In genomic region chr1:58296278-58296677, GRCm38 (mm10) we compare ENCODE assay signal across 8 mouse cellular contexts. TPM values are rescaled to one million over a fixed set of nuclear protein-coding genes. Genes with fewer than 3 reads are reported as not detected.
DNase-seq lines count a peak whose midpoint lies in the region; ATAC-seq and TF ChIP-seq lines count a peak whose summit lies in the region.

No protein-coding gene starts in this region.

- whole genome bisulfite sequencing in liver, embryonic 11.5 days = 7% methylated on average over 7 of the region's 7 CpGs

- no peak overlapping the region for H3K4me2 ChIP-seq in liver, embryonic 11.5 days

- no peaks in the 10 kb centered on the region for H3K9me3 ChIP-seq in liver, embryonic 11.5 days (ENCODE audit: control insufficient read depth, low read length)

- TF ChIP-seq CTCF in cortical plate, adult 2 months (IDR thresholded peaks at IDR 0.05; ENCODE audit: extremely low read depth, insufficient read depth, low read length) = peak; percentile 90

- no peak overlapping the region for H3K9ac ChIP-seq in liver, embryonic 11.5 days (ENCODE audit: low read depth, low read length)

- peak; percentile 47; the same call in 1 of the 2 replicates for ATAC-seq in liver, embryonic 11.5 days (replicated peaks; ENCODE audit: low FRiP score)

- TF ChIP-seq POLR2A in cortical plate, adult 2 months (IDR thresholded peaks at IDR 0.05; ENCODE audit: extremely low read depth, insufficient read depth, low read length) = no peak

- H3K27ac ChIP-seq in cortical plate, adult 2 months (ENCODE audit: insufficient read depth, low read length) = no peak overlapping the region
- no peak overlapping the region for H3K27ac ChIP-seq in liver, embryonic 11.5 days (ENCODE audit: low read depth, low read length)

- H3K27me3 ChIP-seq in liver, embryonic 11.5 days (replicated peaks; ENCODE audit: control insufficient read depth, insufficient read depth, low read length) = no peaks in the 10 kb centered on the region

- no peaks in the 10 kb centered on the region for H3K4me1 ChIP-seq in cortical plate, adult 2 months (ENCODE audit: control insufficient read depth, insufficient read depth, low read length)
- H3K4me1 ChIP-seq in liver, embryonic 11.5 days (replicated peaks; ENCODE audit: control insufficient read depth, insufficient read depth, low read length) = no peaks in the 10 kb centered on the region

- no peaks in the 10 kb centered on the region for H3K36me3 ChIP-seq in liver, embryonic 11.5 days (ENCODE audit: control insufficient read depth, insufficient read depth, low read length)

- DNase-seq in urinary bladder, postnatal 14 days (ENCODE audit: low spot score) = peak; percentile 82
- DNase-seq in urinary bladder, postnatal 10 days (ENCODE audit: low spot score) = no peak
- peak; percentile 58 to 76 for DNase-seq in gastrocnemius, postnatal 4 days (ENCODE audit: low spot score in 2 of 2)
- DNase-seq in kidney, adult 8-10 months = peak; percentile 52 to 68
- DNase-seq in liver, embryonic 11.5 days (ENCODE audit: low spot score) = peak; percentile 37
- DNase-seq in natural killer cell, adult 2 months (ENCODE audit: low spot score in 2 of 2) = peak; percentile 55 to 64
- peak; percentile 59 to 82 for DNase-seq in spleen, postnatal 4 days (ENCODE audit: low spot score in 2 of 2)

- H3K4me3 ChIP-seq in cortical plate, adult 2 months (ENCODE audit: insufficient read depth, low read length) = no peak overlapping the region
- no peak overlapping the region for H3K4me3 ChIP-seq in liver, embryonic 11.5 days (ENCODE audit: low read depth, low read length)

RNA-seq across cellular contexts. Expression of gene Aox2, which starts 18.2 kb away (rescaled TPM):
- polyA plus RNA-seq in cortical plate, adult 2 months (2012; rRNA removed) = not detected in 2 replicates
- under 1 TPM; 0.27 to 0.34 TPM for total RNA-seq in gastrocnemius, postnatal 4 days (2021)
- polyA plus RNA-seq in liver, embryonic 11.5 days (2014; fragmentation: Nextera tagmentation; extraction: Ambion mirVana) = not detected in 2 replicates
